Mouse (Mus musculus) cortical plate, adult 2 months (tissue): ENCODE results near the gene Jpt1.

Experiments
- CTCF ChIP-seq: fragments of 200-500 bp; IDR thresholded peaks from 2 replicates; pipeline ENCODE4 v1.5.1; 2011; ENCODE audit warnings: mild to moderate bottlenecking, control low read depth, low read length; ENCODE audit not compliant: insufficient read depth; ENCODE audit errors: extremely low read depth
- POLR2A ChIP-seq: fragments of 200-500 bp; IDR thresholded peaks from 2 replicates; pipeline ENCODE4 v1.6.1; 2011; ENCODE audit warnings: mild to moderate bottlenecking, low read length, control low read depth; ENCODE audit not compliant: insufficient read depth; ENCODE audit errors: extremely low read depth

DNA sequence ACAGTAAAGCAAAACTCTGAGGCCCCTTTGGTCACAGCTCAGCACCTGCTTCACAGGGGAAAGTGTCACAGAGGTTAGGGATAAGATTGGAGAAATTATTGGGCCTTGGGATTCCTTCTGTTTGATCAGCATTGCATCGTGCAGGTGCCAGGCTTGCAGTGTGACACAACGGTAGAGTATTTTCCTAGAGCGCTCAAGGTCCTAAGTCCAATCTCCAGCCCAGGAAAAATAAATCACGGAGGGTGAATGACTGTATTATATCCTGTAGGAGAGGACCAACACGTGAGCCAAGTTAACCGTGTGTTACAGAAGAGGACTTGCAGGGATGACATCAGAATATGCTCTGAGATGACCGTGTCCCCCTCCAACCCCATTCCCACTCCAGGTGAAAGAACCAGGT is 64.0 kb downstream of the Jpt1 start:
- TF ChIP-seq CTCF (no peak), POLR2A (no peak)
